Mouse (Mus musculus) liver, embryonic 14.5 days (tissue): ENCODE results near the gene Dennd2c.
A peak's percentile ranks its signal among the peaks of the same experiment; 100 is the strongest.

Experiments
- CTCF ChIP-seq: IDR thresholded peaks from 2 replicates; pipeline ENCODE4 v1.5.1; 2016; ENCODE audit warnings: antibody characterized with exemption, low read depth, control low read depth
- EP300 ChIP-seq: IDR thresholded peaks from 2 replicates; pipeline ENCODE4 v1.6.1; 2016; ENCODE audit warnings: antibody characterized with exemption, low read depth

DNA sequence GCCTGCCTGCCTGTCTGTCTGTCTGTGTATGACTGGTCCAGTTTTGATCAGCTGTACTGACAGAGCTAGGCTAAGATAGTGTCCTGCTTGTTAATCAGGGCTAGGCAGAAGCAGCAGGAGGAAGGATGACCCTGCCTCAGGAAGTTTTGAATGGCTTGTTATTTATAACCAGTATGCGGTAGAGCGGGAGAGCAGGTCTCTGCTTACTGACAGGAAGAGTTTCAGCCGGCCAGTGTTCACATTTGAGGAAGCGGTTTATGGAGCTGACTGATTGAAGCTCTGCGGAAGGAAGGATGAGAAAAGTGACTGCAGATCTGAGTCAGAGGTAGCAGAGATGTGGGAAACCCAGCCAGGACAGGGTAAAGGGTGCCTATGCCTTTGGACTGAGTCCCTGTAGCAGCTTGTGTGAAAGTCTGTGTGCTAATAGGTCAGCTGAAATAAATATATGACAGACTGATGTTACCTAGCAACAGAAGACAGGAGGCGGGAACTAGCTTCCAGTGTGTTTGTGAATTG lies 27.9 kb downstream of the Dennd2c start:
- TF ChIP-seq CTCF = no peak
- TF ChIP-seq EP300 = peak; percentile 83
